Mouse (Mus musculus) embryonic fibroblast, embryonic 13.5 days (primary cell): ENCODE measurements around the gene 2610507B11Rik.

Experiments used
- CTCF ChIP-seq: IDR thresholded peaks from 2 replicates; pipeline ENCODE4 v1.5.1; 2011; ENCODE audit warnings: mild to moderate bottlenecking, control low read depth, low read length, moderate library complexity, borderline replicate concordance; ENCODE audit not compliant: insufficient read depth
- POLR2A ChIP-seq: IDR thresholded peaks from 2 replicates; pipeline ENCODE4 v1.6.1; 2011; ENCODE audit warnings: low read depth, mild to moderate bottlenecking, control low read depth, low read length, moderate library complexity

- TF ChIP-seq POLR2A, result no peak
- TF ChIP-seq CTCF, result no peak
Measured at GRCm38 (mm10) chr11:78245261-78245626, 16.3 kb upstream of the 2610507B11Rik start.
